Mouse (Mus musculus): ENCODE data around the gene Samd4. TPM values are rescaled to one million over a fixed set of nuclear protein-coding genes. Genes with fewer than 3 reads are reported as not detected.
A peak's percentile ranks its signal among the peaks of the same experiment; 100 is the strongest.

The Samd4 gene
- total RNA-seq, 2 experiments from 2014 or later: 34.2 to 54.3 TPM

DNA sequence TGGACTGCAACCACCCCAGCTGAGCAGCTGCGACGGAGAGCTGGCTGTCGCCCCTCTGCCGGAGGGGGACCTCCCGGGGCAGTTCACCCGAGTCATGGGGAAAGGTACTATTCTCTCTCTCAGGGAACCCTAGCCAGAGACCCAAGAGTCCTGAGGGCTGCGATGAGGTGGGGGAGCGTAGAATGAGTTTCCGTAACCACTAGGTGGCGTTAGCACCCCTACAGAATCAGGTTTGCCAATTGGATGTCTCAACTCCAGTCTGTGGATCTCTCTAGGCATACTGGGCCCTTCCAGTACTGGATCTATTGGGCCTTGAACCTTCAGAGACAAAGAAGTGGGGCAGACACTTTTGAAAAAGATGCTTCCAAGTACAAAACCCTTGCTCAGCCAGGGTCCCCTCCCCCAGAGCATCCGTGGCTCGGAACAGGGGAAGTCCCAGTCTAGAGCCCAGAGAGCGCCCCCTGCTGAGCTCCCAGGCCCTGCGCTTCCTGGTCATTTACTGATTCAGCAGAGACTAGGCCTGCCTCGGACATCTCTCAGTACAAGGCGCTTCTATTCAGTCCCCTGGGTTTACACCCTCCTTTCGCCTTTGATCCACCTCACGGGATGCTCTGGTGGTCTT is 191.5 kb downstream of the Samd4 start:
- no peak for DNase-seq

DNA sequence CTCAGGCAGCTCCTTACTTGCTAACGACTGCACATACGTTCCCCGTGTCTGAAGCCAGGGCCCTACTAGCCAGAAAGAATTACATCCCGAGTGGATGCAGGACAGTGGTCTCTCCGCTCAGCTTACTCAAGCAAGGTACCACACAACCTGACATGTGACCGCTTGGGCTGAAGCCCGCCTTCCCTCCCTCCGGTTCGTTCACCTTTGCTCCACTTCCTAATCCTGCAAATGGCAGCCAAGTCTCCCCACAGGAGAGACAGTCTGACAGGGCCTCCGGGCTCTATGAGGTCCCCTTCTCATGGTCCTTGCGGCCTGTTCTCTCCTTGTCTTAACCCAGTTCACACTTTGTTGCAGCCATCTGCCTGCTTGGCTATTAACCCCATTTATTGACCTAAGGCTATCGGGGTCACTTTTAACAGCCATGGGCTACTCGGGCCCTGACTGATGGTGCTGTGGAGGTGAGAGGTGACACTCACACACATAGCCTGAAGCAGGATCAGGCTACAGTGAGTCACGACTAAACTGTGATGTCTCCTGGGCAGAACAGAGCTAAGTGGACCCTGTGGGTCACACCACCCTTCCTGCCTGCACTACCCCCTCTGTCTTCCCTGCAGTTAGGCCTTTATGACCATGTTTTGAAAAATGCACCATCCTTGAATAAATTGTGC is 192.5 kb downstream of the Samd4 start:
- DNase-seq: no peak

DNA sequence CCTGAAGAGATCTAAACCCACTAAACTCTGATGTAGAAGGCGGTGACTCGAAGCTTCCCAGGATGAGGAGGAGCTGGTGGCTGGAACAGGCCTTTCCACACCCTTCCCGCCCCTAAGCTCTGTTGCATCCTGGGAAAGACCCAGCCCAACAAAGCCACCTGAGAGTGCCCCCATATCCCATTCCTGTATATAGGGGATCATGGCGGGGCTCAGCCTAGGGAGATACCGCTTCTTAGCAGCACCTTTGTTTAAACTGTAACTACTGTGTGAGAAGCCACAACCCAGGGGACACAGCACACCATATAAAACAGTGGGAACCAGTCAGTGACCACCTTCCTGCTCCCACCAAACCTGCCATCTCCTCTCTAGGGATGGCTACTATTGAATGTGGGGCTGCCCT is 193.2 kb downstream of the Samd4 start:
- no peak for DNase-seq

DNA sequence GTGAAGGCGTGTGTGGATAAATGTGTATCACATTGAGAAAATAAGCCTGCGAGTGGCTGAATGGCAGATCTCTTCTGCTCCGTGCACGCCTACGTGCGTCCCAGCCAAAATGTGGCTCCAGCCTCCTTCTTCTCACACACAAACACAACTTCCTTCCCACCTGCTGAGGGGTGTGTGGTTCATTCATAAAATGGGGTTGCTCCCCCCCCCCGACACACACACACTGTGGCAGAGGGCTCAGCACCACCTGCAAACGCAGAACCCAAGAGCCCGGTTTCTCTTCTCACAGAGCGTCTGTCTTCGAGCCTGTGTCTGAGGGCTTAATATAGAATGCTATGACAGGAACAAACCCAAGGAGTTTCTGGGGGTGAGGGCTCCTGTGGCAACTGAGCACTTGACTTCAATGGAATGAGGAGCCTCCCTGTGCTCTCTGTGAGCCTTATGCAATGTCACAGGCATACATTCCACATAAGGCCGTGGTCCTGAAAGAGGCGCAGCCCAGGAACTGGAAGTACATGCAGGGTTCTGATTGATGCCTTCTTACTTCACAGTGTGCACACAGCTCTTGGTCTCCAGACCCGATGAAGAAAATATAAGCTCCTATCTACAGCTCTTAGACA is 194.4 kb downstream of the Samd4 start:
- no peak for DNase-seq

DNA sequence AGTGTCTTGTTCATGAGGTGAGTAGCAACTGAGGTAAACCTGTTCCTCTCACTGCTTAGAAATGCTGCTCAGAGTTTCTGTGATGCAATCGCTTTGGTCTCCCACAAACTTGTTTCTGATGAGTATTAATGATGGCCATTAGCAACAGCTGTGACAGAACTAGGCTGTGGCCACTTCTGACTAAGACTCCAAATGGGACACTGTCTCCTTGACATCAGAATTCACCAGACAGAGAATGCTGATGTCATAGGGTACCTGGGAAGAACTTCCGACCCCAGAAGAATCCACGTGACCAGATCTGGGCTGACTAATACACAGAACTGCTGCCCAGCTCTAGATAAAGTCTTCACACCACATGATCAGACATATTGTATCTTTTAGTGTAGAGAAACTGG is 194.9 kb downstream of the Samd4 start:
- DNase-seq: no peak

DNA sequence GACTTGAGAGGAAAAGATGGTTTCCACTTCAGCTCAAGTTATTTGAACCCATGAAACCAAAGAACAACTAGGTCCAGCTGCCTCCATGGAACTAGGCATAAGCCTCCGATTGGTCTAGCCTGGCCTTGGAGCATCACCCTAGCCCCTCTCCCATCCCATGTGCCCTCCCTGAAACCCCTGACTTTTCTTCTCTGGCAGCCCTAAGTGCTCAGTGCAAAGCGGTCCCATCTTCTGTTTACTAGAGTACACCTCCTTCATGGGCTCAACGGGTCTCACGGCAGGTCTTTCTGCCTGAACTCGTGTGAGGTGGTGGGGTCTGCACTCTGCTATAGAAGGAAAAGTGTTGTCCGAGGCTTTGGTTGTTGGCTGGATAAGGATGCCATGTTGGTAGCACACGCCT is 197.3 kb downstream of the Samd4 start:
- no peak for DNase-seq

DNA sequence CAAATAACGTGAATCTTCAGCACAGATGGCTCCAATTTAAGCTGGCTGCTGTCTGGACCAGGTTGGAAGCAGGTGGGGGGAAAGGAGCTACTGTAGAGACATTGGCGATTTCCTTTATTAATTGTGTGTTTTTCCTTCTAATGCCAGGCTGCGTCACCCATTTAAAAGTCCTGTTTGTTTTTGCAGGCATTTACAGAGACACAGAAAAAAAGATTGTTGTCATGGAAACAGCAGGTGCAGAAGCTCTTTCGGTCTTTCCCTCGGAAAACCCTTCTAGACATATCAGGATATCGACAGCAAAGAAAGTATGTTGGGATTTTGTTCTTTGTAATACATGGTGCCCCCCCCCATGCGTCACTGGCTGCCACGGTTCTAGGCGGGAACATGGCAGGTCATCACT is 200.7 kb downstream of the Samd4 start:
- DNase-seq: no peak

DNA sequence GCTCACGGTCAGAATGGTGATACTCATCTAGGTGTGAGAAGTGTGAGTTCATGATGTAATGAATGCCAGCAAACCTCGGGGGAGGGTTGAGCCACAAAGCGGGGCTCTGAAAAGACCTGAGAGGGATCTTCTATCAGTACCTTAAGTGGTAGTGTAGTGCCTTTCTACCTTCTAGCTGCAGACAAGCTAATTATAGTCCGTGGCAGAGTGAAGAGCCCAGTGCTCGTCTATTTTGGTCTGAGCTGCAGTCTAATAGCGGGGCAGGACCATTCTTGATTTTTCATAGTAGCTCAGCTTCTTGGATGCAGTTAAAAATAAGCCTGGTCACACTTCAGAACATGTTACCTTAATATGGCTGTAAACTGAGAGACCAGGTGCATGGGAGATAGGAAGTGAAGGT is 201.2 kb downstream of the Samd4 start:
- no peak for DNase-seq

DNA sequence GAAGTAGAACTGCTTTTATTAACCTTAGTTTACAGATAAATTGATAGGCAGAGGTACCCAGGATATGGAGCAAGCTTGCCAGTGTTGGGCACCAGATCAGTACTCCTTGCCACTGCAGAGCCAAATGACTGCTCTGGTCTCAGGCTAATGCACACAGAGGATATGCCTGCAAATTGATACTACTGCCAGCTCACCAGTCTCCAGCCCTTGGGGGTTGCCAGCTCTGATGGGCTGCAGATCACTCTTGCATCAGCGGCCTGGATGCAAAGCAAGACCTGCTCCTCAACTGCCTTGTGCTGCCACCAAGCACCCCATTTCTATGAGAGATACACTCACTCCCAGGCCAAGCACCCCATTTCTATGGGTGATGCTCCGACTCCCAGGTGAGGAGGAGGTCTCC is 202.0 kb downstream of the Samd4 start:
- DNase-seq: no peak

DNA sequence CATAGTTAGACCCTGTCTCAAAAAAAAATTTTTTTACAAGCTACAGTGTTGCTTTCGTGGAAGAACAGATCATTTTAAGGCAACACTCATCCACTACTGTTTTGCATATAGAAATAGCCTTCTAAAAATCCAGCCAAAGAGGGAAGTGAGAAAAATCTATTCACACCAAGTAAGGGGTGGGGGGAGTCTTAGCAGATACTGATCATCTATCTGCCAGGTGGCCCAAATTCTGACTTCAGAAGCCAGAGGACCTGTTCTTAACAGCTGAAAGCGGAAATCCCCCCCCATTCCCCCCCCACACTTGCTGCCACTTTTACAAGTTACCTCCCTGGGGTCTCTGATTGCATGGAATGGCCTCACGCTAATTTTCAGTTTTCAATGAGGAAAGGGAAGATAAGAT is 203.5 kb downstream of the Samd4 start:
- DNase-seq: no peak

DNA sequence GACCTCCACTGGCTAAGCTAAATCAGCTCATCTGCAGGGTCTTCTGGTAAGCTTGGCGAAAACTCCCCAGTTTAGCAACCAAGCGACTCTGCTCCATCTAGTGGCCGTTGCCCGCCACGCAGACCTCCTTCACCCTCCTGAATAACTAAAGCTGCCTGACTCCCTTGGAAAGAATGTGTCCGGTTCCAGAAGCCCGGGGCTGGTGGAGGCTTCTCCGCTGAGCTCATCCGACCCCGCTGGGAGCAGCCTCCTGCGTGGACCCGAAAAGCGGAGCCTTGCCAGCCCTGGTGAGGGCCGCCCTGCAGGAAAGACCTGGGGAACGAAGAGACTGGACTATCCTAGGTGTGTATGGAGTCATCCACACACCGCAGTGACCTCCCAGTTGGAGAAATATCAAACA is 204.1 kb downstream of the Samd4 start:
- peak; percentile 72 for DNase-seq

DNA sequence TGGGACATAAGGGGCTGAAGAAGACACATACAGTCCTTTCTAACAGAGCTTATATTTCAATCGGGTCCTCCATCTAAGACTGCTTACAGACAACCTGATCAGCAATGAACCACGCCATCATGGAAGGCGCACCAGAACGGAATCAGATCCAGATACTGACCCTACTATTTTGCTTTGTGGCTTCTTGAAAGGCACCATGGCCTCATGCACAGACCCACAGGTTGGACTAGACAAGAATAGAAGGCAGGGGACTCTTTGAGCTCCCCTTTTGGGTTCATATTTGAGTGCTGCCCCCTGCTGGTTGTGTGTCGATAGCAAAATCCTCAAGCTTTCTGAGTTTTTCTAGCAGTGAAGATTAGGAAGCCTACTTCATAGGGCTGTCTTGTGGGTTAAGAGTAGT is 204.5 kb downstream of the Samd4 start:
- peak; percentile 43 for DNase-seq

DNA sequence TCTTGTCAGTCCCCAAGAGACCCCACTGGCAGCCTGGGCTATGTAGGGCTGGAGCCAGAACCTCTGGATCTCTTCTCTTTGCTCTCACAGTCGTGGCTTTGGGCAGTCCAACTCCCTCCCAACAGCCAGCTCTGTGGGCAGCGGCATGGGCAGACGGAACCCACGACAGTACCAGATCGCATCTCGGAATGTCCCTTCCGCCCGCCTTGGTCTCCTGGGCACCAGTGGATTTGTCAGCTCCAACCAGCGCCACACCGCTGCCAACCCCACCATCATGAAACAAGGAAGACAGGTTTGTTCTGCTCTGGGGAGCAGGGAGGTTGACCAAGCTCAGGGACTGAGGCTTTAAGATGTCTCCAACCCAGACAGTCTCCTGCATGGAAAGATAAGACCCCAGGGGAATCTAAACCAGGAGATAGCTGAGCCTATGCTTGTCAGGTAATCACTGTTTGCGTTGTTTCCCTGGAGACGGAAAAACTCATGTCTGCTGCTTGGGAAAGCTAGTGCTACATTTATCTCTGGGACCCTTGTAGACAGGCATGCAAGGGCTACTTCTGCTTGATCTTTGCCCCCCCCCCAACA is 205.1 kb downstream of the Samd4 start:
- no peak for DNase-seq

DNA sequence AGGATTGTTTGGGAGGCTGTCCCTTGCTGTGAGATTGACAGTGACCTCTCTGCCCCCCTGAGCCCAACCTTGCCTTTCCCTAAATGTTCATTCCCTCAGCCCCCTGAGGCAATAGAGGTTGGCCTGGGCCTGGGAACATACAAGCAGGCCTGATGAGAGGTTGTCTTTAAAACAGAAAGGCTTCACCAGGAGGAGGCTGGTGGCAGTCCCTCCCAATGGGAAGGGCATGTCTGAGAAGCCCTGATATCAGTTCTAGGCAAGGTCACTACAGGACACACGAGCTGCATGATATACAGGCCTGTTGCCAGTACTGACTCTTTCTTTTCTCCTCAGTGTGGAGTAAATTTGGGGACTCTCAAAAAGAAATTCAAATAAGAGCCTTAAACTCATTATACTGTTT is 205.7 kb downstream of the Samd4 start:
- DNase-seq: no peak

DNA sequence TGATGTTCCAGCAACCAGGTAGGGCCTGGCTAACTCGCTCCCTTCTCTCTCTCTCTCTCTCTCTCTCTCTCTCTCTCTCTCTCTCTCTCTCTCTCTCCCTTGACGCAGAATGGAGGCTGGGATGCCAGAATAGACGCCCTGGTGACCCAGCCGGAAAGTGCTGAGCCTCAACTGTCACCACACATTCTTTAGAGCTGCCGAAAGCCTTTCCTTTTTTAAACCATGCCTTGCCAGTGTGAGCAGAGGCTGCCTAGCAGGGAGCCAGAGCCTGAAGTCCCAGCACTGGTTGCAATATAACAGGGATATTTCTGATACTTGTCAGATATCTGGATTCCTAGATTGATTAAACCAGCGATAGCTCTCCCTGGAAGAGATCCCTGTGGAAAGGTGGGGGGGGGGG is 206.5 kb downstream of the Samd4 start:
- no peak for DNase-seq

DNA sequence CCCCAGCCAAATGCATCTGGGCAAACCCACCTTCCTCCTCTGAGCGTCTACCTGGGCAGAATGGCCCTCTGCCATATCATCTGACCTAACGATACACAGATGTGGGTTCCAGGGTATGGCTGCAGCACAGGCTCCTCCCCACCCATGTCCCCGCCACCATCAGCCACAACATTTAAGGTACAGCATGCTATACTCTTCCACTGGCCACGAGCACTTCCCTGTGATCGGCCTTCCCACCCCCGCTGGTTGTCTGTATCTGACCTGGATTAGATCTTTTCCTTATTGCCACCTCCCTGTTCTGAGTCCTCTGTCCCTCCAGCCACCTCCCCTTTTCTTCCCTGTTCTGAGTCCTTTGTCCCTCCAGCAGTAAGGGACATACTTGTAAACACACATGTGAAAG is 209.3 kb downstream of the Samd4 start:
- no peak for DNase-seq

DNA sequence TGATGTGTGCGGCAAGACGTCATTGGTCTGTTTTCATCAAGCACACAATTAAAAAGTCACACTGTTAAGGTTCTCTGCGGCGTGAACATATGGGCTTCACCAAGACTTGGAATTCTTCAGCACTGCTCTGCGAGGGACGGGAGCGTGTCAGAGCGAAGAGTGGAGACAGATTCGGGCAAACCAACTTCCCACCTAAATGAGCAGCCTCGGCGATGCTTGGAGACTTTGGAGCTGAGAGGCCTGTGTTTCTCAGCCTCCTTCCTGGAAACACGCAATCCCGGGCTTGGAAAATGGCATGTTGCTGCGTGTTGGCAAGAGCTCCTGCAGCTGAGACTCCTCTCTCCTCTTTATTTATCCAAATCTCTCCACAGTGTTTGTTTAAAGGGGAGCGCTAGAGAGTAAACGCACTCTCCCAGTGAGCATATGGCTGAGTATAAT is 210.7 kb downstream of the Samd4 start:
- no peak for DNase-seq

DNA sequence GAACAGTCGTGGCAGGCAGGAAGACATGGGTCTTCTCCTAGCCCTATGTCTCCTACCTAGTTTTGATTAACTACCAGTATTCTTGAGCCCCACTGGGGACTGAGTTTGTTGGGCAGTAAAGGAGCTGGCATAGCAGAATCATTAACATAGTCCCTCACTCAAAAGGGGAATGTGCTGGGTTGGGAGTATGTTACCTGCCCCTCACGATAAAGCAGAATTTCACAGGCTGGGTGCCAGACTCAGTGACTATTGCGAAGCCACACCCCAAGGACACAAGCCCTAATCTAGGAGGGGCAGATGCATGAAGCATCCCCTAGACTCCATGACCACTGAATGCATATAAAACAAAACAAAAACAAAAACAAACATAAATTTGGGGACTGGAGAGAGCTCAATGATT is 212.4 kb downstream of the Samd4 start:
- no peak for DNase-seq

DNA sequence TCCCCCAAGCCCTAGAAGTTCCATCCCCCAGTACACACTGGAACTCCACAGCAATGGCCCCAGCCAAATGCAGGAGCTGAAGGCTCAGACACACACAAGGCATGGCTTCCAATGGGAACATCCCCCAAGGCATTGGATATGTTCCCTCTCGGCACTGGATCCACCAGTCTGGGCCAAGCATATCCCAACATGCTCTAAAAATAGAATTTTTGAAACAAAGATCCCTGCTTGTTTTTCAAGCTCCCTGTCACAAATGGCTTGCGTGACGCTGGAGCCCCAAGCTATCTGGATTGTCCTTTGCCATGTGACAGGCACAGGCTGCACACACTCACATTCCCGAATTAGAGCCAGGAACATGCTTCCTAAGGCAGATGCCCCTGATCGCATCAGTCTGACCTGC is 213.7 kb downstream of the Samd4 start:
- peak; percentile 45 for DNase-seq

DNA sequence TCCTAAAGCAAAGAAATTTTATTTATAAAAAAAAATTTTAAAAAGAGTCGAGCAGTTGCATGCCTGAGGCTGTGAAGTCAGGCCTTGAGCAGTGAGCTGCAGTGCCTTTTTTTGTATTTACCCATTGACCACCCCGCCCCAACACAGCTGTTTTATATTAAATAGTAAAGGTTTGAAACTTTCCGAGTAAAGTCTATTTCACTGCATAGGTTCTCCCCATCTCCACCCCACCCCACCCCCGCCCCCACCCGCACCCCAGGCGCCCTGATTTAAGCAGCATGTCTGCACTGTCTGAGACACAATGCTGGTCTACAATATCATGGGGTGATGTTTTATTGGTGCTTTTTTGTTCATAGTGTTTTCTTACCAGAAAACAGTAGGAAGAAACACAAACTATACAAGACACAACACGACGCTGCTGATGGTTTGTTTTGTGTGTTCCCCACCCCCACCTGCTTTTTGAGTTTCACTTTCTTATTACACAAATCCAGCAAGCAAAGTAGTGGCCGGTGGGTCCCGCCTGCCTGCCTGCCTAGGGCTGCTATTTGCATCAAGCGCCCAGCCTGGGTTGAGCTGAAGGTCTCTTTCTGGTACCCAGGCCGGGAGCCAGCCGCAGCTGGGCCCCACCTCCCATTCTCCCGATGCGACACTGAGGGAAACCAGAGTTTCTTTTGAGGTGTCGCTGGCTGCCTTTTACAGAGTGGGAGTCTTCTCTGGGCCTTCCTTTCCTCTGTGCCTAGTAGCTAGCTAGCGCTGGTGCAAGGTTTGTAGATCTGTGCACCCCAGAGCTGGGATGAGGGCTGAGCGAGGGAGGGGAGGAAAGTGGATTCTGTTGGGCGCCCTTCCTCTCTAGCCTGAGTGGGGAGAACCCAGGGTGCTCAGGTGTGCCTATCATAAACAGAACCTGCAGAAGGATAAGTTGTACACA is 221.9 kb downstream of the Samd4 start:
- DNase-seq: peak; percentile 25

DNA sequence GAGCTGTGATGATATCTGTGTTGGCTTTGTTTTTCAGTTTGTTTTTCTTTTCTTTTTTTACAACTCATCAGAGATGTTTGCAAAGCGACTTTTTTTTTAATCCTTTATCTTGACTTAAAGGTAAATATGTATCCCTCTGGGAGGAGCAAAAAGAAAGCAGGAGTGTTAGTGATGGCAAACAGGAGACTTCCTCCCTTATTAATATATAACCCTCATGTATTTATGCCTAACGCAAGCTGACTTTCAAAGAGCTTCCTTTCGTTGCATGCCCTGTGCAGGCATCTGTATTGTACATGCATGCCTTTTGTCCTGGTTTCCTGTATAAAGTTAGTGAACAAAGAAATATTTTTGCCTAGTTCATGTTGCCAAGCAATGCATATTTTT is 222.5 kb downstream of the Samd4 start:
- DNase-seq: no peak

DNA sequence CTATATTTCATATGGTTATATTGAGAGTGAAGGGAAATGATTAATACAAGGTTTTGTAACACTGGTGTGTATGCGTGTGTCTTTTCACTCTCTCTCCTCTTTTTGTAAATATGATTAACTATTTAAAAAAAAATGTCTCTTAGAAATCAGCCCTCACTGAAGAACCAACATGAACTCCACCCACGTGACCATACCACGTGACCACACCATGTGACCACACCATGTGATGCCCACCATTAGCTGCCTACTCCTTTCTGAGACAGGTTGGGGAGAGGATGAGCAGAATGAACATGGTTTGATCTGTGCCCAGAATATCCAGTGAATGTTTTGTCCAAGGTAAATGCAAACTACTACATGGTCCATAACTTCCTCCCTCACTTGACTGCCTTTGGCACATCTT is 223.1 kb downstream of the Samd4 start:
- no peak for DNase-seq

DNA sequence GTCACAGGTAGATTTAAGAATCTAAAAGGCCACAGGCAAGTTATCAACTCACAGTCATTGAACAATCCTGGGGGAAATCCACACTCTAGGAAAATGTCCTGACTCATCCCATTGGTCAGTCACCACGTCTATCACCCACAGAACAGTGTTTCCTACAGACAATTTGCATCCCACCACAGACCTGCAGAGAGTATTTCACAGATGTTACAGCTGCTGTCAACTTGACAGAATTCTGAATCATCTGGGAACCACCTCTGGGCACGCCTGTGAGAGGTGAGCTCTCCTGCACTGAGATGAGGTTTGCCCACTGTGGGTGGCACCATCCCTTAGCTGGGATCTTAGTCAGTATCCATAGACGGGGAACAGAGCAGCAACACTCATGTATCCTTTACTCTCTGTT is 224.8 kb downstream of the Samd4 start:
- no peak for DNase-seq
